Mouse (Mus musculus): ENCODE measurements around the gene 1810037I17Rik. TPM values are rescaled to one million over a fixed set of nuclear protein-coding genes. Genes with fewer than 3 reads are reported as not detected.

1810037I17Rik gene
- total and polyA plus RNA-seq, 3 experiments: 33.7 to 100 (median 90.7) TPM

DNA sequence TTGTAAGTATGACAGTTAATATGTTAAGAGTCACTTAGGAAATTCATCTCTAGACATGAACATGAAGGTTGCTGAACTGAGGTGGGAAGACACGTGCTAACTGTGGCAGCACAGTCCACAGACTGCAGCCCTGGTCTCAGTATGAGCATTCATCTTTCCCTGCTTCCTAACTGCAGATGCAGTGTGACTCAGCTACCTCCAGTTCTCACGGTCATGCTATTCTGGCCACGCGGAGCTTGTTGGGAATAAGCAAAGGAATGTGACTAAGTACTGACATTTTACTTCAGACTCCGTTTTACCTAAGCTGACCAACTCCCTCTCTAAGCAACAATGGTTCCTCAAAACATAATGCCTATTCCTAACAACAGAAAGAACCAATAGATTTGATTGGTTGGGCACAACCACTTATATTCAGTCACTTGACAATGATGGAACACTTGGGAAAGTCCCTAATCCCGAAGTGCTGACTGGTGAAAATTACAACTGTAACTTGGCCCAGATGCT, 19.4 kb downstream of the 1810037I17Rik start:
- H3K79me2 ChIP-seq (replicated peaks; ENCODE audit: control insufficient read depth, insufficient read depth, low read length): no peaks in the 10 kb centered on the region; the same call in 1 of the 2 replicates
- no peaks in the 10 kb centered on the region for H3K27me3 ChIP-seq (ENCODE audit: control insufficient read depth, insufficient read depth, low read length)
- TF ChIP-seq EP300 (IDR thresholded peaks at IDR 0.05; ENCODE audit: insufficient read depth, low read depth, low read length) (no peak), CTCF (IDR thresholded peaks at IDR 0.05) (no peak), POLR2A (IDR thresholded peaks at IDR 0.05; ENCODE audit: insufficient read depth, low read depth, low read length) (no peak)
- no peak overlapping the region; the same call in 1 of the 2 replicates for H3K27ac ChIP-seq
- H3K4me3 ChIP-seq: no peak overlapping the region
- WGBS: 68% methylated on average over 6 of the region's 6 CpGs
- intact Hi-C loops (cut with DNase I): loop anchor here (5.0 kb wide), 1 partner anchor 34 kb away; no protein-coding TSS in a partner anchor
- H3K9ac ChIP-seq (ENCODE audit: low read depth, low read length): no peak overlapping the region
- H3K36me3 ChIP-seq (ENCODE audit: control insufficient read depth, insufficient read depth, low read length): peaks cover 10% of the 10 kb centered on the region
- no peak for DNase-seq
- peaks cover 4% of the 10 kb centered on the region for H3K4me1 ChIP-seq (ENCODE audit: control insufficient read depth, insufficient read depth, low read length)

DNA sequence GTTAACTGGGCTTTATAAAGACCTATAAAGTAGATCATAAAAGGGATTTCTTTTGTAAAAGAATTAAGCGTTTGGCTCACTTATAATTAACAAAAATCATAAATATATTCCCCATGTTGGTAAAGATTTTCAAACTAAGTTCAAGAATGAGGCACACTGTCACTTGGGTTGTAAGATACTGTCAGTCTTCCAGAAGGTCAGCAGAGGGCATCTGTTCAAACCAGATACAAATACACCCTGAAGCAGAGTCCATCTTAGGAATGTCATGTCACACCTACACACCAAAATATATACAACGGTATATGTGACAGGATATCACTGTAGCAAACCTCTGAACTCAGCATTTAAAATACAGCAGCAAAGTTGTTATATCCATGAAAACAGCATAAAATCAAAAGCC, 26.1 kb downstream of the 1810037I17Rik start:
- no peak overlapping the region for H3K27ac ChIP-seq
- no peak for DNase-seq
- WGBS: 79% methylated on average over 2 of the region's 2 CpGs
- intact Hi-C loops (cut with DNase I): no loop called here
- TF ChIP-seq EP300 (IDR thresholded peaks at IDR 0.05; ENCODE audit: insufficient read depth, low read depth, low read length) (no peak), CTCF (IDR thresholded peaks at IDR 0.05) (no peak), POLR2A (IDR thresholded peaks at IDR 0.05; ENCODE audit: insufficient read depth, low read depth, low read length) (no peak)
- no peaks in the 10 kb centered on the region for H3K4me1 ChIP-seq (ENCODE audit: control insufficient read depth, insufficient read depth, low read length)
- no peak overlapping the region for H3K4me3 ChIP-seq
- no peaks in the 10 kb centered on the region for H3K27me3 ChIP-seq (ENCODE audit: control insufficient read depth, insufficient read depth, low read length)
- H3K36me3 ChIP-seq (ENCODE audit: control insufficient read depth, insufficient read depth, low read length): no peaks in the 10 kb centered on the region; the same call in 1 of the 2 replicates
- no peak overlapping the region for H3K9ac ChIP-seq (ENCODE audit: low read depth, low read length)
- no peaks in the 10 kb centered on the region for H3K79me2 ChIP-seq (replicated peaks; ENCODE audit: control insufficient read depth, insufficient read depth, low read length)

DNA sequence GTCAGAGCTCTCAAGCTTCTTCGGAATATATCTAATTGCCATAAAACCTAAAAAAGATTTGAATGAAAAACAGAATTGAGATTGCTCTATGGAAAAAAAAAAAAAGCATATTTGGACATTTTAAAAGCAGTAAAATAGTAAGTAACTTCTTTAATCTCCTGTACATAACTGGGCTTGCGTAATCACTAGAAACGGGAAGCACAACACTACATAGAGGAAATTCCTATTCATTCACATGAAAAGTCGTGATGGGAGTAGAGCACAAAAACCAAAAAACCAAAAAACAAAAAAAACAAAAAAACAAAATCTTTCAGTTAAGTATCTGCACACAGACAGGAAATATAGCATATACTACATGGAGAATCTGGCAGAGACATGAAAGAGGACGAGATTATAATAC, 40.3 kb downstream of the 1810037I17Rik start:
- H3K4me3 ChIP-seq: no peak overlapping the region
- H3K36me3 ChIP-seq (ENCODE audit: control insufficient read depth, insufficient read depth, low read length): no peaks in the 10 kb centered on the region
- no peaks in the 10 kb centered on the region for H3K27me3 ChIP-seq (ENCODE audit: control insufficient read depth, insufficient read depth, low read length)
- H3K79me2 ChIP-seq (replicated peaks; ENCODE audit: control insufficient read depth, insufficient read depth, low read length): no peaks in the 10 kb centered on the region
- no peak for DNase-seq
- no peaks in the 10 kb centered on the region for H3K4me1 ChIP-seq (ENCODE audit: control insufficient read depth, insufficient read depth, low read length)
- 66% methylated on average over 5 of the region's 5 CpGs for WGBS
- no peak overlapping the region for H3K27ac ChIP-seq
- TF ChIP-seq EP300 (IDR thresholded peaks at IDR 0.05; ENCODE audit: insufficient read depth, low read depth, low read length): no peak
- TF ChIP-seq POLR2A (IDR thresholded peaks at IDR 0.05; ENCODE audit: insufficient read depth, low read depth, low read length): no peak
- TF ChIP-seq CTCF (IDR thresholded peaks at IDR 0.05): no peak
- intact Hi-C loops (cut with DNase I): no loop called here
- no peak overlapping the region for H3K9ac ChIP-seq (ENCODE audit: low read depth, low read length)

DNA sequence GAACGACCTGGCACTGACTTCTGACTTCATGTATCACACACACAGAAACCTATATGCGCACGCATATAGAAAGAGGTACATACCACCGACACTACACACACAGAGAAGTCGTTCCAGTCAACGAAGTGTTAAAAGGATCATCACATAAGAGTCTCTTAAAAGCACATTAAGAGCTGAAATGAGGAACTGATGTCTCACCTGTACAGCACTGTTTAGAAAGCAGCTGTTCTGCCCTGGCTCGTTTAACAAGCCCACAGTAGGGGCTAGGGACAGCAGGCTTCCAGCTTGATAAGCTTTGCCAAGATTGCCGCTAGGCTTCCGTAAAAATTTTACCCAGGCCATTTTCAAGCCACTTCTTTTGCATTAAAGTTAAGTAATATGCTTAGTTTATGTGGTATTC, 44.4 kb downstream of the 1810037I17Rik start:
- Histone ChIP-seq H3K27ac (no peak overlapping the region), H3K79me2 (replicated peaks; ENCODE audit: control insufficient read depth, insufficient read depth, low read length) (no peaks in the 10 kb centered on the region), H3K9ac (ENCODE audit: low read depth, low read length) (no peak overlapping the region), H3K36me3 (ENCODE audit: control insufficient read depth, insufficient read depth, low read length) (no peaks in the 10 kb centered on the region; the same call in 1 of the 2 replicates), H3K4me3 (no peak overlapping the region), H3K4me1 (ENCODE audit: control insufficient read depth, insufficient read depth, low read length) (no peaks in the 10 kb centered on the region), H3K27me3 (ENCODE audit: control insufficient read depth, insufficient read depth, low read length) (no peaks in the 10 kb centered on the region)
- DNase-seq: no peak
- WGBS: 90% methylated on average over 9 of the region's 9 CpGs
- intact Hi-C loops (cut with DNase I): no loop called here
- TF ChIP-seq EP300 (IDR thresholded peaks at IDR 0.05; ENCODE audit: insufficient read depth, low read depth, low read length) (no peak), POLR2A (IDR thresholded peaks at IDR 0.05; ENCODE audit: insufficient read depth, low read depth, low read length) (no peak), CTCF (IDR thresholded peaks at IDR 0.05) (no peak)

DNA sequence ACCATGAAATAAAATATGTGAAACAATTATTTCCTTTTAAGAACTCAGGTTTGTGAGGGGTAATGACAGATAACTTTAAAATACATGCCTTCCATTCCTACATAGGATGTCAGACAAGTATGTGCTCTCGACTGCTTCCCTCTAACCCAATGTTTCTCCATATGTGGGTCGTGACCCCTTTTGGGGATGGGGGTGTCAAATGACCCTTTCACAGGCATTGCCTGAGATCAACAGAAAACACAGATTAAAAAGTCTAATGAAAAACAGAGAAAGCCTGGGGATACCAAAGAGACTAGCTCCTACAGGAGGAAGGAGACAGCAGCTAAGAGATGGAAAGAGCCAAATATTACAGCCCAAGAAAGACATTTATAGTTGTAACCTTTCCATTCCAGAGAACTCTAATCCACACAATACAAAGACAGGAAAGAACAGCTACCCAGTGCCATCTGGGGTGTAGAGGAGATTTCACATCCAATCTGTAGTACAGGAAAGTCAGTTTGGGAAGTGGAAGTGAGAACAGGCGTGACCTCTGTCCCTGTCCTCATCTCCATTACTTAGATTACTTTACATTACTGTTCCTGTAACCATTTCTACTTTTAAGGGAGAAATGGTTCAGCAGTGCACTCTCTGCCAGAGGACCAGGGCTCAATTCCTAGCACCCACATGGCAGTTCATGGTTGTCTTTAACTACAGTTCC, 48.3 kb downstream of the 1810037I17Rik start:
- 83% methylated on average over 3 of the region's 3 CpGs for WGBS
- no peak for DNase-seq
- H3K9ac ChIP-seq (ENCODE audit: low read depth, low read length): no peak overlapping the region
- intact Hi-C loops (cut with DNase I): no loop called here
- peaks cover 2% of the 10 kb centered on the region; the same call in 1 of the 2 replicates for H3K4me1 ChIP-seq (ENCODE audit: control insufficient read depth, insufficient read depth, low read length)
- H3K27ac ChIP-seq: no peak overlapping the region
- no peaks in the 10 kb centered on the region for H3K27me3 ChIP-seq (ENCODE audit: control insufficient read depth, insufficient read depth, low read length)
- H3K79me2 ChIP-seq (replicated peaks; ENCODE audit: control insufficient read depth, insufficient read depth, low read length): no peaks in the 10 kb centered on the region
- H3K36me3 ChIP-seq (ENCODE audit: control insufficient read depth, insufficient read depth, low read length): no peaks in the 10 kb centered on the region; the same call in 1 of the 2 replicates
- no peak for TF ChIP-seq EP300 (IDR thresholded peaks at IDR 0.05; ENCODE audit: insufficient read depth, low read depth, low read length)
- TF ChIP-seq POLR2A (IDR thresholded peaks at IDR 0.05; ENCODE audit: insufficient read depth, low read depth, low read length): no peak
- TF ChIP-seq CTCF (IDR thresholded peaks at IDR 0.05): no peak
- H3K4me3 ChIP-seq: no peak overlapping the region

DNA sequence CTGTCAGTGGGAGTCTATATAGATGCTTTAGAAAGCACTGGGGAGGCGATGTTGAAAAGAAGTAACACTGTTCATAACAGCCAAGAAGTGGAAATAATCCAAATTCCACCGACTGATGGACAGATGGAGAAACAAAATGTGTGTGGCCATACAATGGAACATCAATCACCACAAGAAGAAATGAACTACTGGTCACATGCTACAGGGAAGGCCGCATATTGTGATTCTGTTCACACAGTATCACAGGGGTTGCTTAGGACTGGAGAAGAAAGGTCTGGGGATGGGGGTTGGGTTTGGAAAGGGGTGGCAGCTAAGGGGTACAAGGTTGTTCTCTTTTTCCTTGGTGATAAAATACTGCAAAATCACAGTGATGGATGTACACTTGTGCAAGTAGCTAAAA, 50.8 kb downstream of the 1810037I17Rik start:
- Histone ChIP-seq H3K27ac (no peak overlapping the region), H3K4me3 (no peak overlapping the region), H3K36me3 (ENCODE audit: control insufficient read depth, insufficient read depth, low read length) (no peaks in the 10 kb centered on the region; the same call in 1 of the 2 replicates), H3K79me2 (replicated peaks; ENCODE audit: control insufficient read depth, insufficient read depth, low read length) (no peaks in the 10 kb centered on the region; the same call in 1 of the 2 replicates), H3K9ac (ENCODE audit: low read depth, low read length) (no peak overlapping the region), H3K4me1 (ENCODE audit: control insufficient read depth, insufficient read depth, low read length) (peaks cover 2% of the 10 kb centered on the region; the same call in 1 of the 2 replicates), H3K27me3 (ENCODE audit: control insufficient read depth, insufficient read depth, low read length) (no peaks in the 10 kb centered on the region)
- WGBS: 81% methylated on average over 3 of the region's 3 CpGs
- intact Hi-C loops (cut with DNase I): loop anchor here (5.0 kb wide), 1 partner anchor 33 kb away; no protein-coding TSS in a partner anchor
- TF ChIP-seq CTCF (IDR thresholded peaks at IDR 0.05) (no peak), POLR2A (IDR thresholded peaks at IDR 0.05; ENCODE audit: insufficient read depth, low read depth, low read length) (no peak)
- DNase-seq: no peak
